Mouse (Mus musculus) midbrain, embryonic 15.5 days (tissue): ENCODE data around the gene Spon1. TPM values are rescaled to one million over a fixed set of nuclear protein-coding genes. Genes with fewer than 3 reads are reported as not detected.
A peak's percentile ranks its signal among the peaks of the same experiment; 100 is the strongest.

Source experiments
- ATAC-seq: fragments of 200-750 bp; cut with Nextera tagmentation; replicated peaks from 2 replicates; pipeline ENCODE4 v1.8.0; 2017; ENCODE audit warnings: moderate TSS enrichment
- H3K27ac ChIP-seq: fragments of 300-500 bp; sonication (generic); 2 replicates; pipeline ENCODE4 v1.5.1; 2015; ENCODE audit warnings: mild to moderate bottlenecking, inconsistent platforms
- H3K27me3 ChIP-seq: fragments of 300-500 bp; sonication (generic); replicated peaks from 2 replicates; pipeline ENCODE4 v1.6.1; 2015; ENCODE audit warnings: inconsistent platforms
- H3K36me3 ChIP-seq: fragments of 300-500 bp; sonication (generic); replicated peaks from 2 replicates; pipeline ENCODE4 v1.6.1; 2015; ENCODE audit warnings: inconsistent platforms
- H3K4me1 ChIP-seq: fragments of 300-500 bp; sonication (generic); 2 replicates; pipeline ENCODE4 v1.6.1; 2015; ENCODE audit warnings: inconsistent platforms
- H3K4me2 ChIP-seq: fragments of 300-500 bp; sonication (generic); 2 replicates; pipeline ENCODE4 v1.6.1; 2015; ENCODE audit warnings: inconsistent platforms, mild to moderate bottlenecking, moderate library complexity
- H3K4me3 ChIP-seq: fragments of 300-500 bp; sonication (generic); 2 replicates; pipeline ENCODE4 v1.5.1; 2015; ENCODE audit warnings: mild to moderate bottlenecking, inconsistent platforms
- H3K9ac ChIP-seq: fragments of 300-500 bp; sonication (generic); 2 replicates; pipeline ENCODE4 v1.6.1; 2015; ENCODE audit warnings: mild to moderate bottlenecking, inconsistent platforms
- H3K9me3 ChIP-seq: fragments of 300-500 bp; sonication (generic); 2 replicates; pipeline ENCODE4 v1.6.1; 2016; ENCODE audit warnings: inconsistent platforms
- WGBS: fragments of 180-500 bp; shearing (Covaris S2); methylation state at CpG from one replicate; pipeline ENCODE4 v1.1.7; 2015; ENCODE audit warnings: mixed read lengths; 5-methylcytosine and 5-hydroxymethylcytosine counted together
- polyA plus RNA-seq: library from polyadenylated mRNA; unstranded; fragments of >200 nt; fragmentation: Nextera tagmentation; extraction: Ambion mirVana; gene quantifications from 2 replicates; pipeline ENCODE4 v1.2.1, GENCODE M21; 2015

Gene Spon1
- polyA plus RNA-seq, 1 experiment from 2014 or later = 47.2 TPM

DNA sequence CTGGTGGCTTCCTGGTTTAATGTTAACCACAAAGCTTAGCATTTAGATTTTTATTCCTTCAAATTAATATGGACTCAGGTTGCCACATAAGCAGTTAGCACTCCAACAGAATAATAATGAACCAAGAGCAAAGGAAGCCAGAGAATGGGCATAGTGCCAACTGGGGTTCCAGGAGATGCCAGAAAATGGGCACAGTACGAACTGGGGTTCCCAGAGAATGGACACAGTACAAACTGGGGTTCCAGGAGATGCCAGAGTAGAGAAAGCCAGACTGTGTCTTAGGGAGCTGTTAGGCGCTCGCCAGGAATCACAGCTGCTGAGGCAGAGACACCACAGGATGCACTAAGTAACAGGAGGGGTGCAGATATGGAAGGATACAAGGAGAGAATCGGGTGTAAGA is 271.4 kb downstream of the Spon1 start:
- Histone ChIP-seq H3K4me1 (peaks cover 8% of the 10 kb centered on the region; the same call in 1 of the 2 replicates), H3K9ac (no peak overlapping the region), H3K36me3 (no peaks in the 10 kb centered on the region), H3K27ac (peak overlapping the region; percentile 16; the same call in 1 of the 2 replicates), H3K4me2 (no peak overlapping the region), H3K27me3 (no peaks in the 10 kb centered on the region), H3K9me3 (no peaks in the 10 kb centered on the region), H3K4me3 (no peak overlapping the region)
- 79% methylated on average over 4 of the region's 4 CpGs for WGBS
- no peak for ATAC-seq

GRCm38 (mm10) chr7:114041349-114041748 is 275.6 kb downstream of the Spon1 start:
- Histone ChIP-seq H3K27ac (no peak overlapping the region), H3K4me2 (no peak overlapping the region), H3K36me3 (no peaks in the 10 kb centered on the region), H3K27me3 (no peaks in the 10 kb centered on the region), H3K9ac (no peak overlapping the region), H3K4me1 (peaks cover 10% of the 10 kb centered on the region; the same call in 1 of the 2 replicates), H3K9me3 (no peaks in the 10 kb centered on the region), H3K4me3 (no peak overlapping the region)
- 80% methylated on average over 4 of the region's 4 CpGs for WGBS
- ATAC-seq = no peak

- H3K27me3 ChIP-seq = no peaks in the 10 kb centered on the region
- H3K27ac ChIP-seq = peak overlapping the region; percentile 39; the same call in 1 of the 2 replicates
- H3K4me3 ChIP-seq = no peak overlapping the region
- WGBS = 77% methylated on average over 26 of the region's 26 CpGs
- no peaks in the 10 kb centered on the region for H3K9me3 ChIP-seq
- peak; percentile 50; the same call in 1 of the 2 replicates for ATAC-seq
- 0 out of 2 replicates have a peak, but pooled peaks cover 3% of the 10 kb centered on the region for H3K4me1 ChIP-seq
- H3K36me3 ChIP-seq = no peaks in the 10 kb centered on the region
- H3K4me2 ChIP-seq = no peak overlapping the region
- no peak overlapping the region for H3K9ac ChIP-seq
Measured at GRCm38 (mm10) chr7:114042973-114043928, 277.5 kb downstream of the Spon1 start.

DNA sequence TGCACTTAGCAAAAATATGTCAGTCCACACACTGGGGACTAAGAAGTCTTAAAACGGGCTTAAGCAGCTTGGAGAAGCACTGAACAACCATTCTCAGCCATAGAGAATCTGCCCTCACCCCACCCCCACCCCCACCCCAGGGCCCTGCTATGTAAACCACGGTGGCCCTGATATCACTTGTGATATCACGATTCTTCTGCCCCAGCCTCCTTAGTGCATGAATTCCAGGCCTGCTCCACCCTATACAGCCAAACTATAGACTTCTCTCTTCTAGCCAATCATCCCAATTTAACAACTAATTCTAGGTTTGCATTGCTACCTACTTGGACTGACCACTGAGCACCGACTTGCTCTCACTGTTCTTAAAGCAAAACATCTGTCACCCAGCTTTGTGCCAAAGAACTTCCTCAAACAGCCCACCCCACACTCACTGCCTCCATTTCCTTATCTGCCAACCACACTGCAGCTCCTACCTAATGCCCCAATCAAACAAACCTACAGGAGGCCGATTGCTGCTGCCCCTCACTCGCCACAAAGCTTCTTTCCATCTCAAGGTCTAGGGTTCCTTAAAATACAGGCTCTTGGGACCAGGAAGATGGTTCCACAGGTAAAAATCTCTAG is 278.2 kb downstream of the Spon1 start:
- Histone ChIP-seq H3K4me1 (0 out of 2 replicates have a peak, but pooled peaks cover 3% of the 10 kb centered on the region), H3K27me3 (no peaks in the 10 kb centered on the region), H3K27ac (0 out of 2 replicates have a peak overlapping the region, but pooled peaks have one; percentile 39), H3K4me3 (no peak overlapping the region), H3K9me3 (no peaks in the 10 kb centered on the region), H3K36me3 (no peaks in the 10 kb centered on the region), H3K4me2 (no peak overlapping the region), H3K9ac (no peak overlapping the region)
- ATAC-seq = no peak
- WGBS = 80% methylated on average over 6 of the region's 6 CpGs

- no peak overlapping the region for H3K4me2 ChIP-seq
- H3K9me3 ChIP-seq = no peaks in the 10 kb centered on the region
- no peaks in the 10 kb centered on the region for H3K36me3 ChIP-seq
- ATAC-seq = no peak
- H3K9ac ChIP-seq = no peak overlapping the region
- no peak overlapping the region for H3K27ac ChIP-seq
- H3K27me3 ChIP-seq = no peaks in the 10 kb centered on the region
- H3K4me1 ChIP-seq = 0 out of 2 replicates have a peak, but pooled peaks cover 3% of the 10 kb centered on the region
- H3K4me3 ChIP-seq = no peak overlapping the region
- 93% methylated on average over 2 of the region's 2 CpGs for WGBS
Measured at GRCm38 (mm10) chr7:114045814-114046213, 280.0 kb downstream of the Spon1 start.

- H3K27me3 ChIP-seq = no peaks in the 10 kb centered on the region
- H3K9me3 ChIP-seq = no peaks in the 10 kb centered on the region
- ATAC-seq = no peak
- H3K27ac ChIP-seq = no peak overlapping the region
- H3K4me1 ChIP-seq = no peaks in the 10 kb centered on the region
- no peak overlapping the region for H3K4me3 ChIP-seq
- H3K4me2 ChIP-seq = no peak overlapping the region
- H3K9ac ChIP-seq = no peak overlapping the region
- 87% methylated on average over 4 of the region's 4 CpGs for WGBS
- H3K36me3 ChIP-seq = no peaks in the 10 kb centered on the region
Measured at GRCm38 (mm10) chr7:114053720-114054119, 287.9 kb downstream of the Spon1 start.

GRCm38 (mm10) chr7:114058166-114058565 is 292.4 kb downstream of the Spon1 start:
- H3K4me1 ChIP-seq = no peaks in the 10 kb centered on the region

GRCm38 (mm10) chr7:114058927-114059441 is 293.2 kb downstream of the Spon1 start:
- H3K4me2 ChIP-seq = no peak overlapping the region
- 59% methylated on average over 6 of the region's 6 CpGs for WGBS
- no peaks in the 10 kb centered on the region for H3K9me3 ChIP-seq
- no peak overlapping the region for H3K9ac ChIP-seq
- H3K4me1 ChIP-seq = no peaks in the 10 kb centered on the region
- no peaks in the 10 kb centered on the region for H3K27me3 ChIP-seq
- H3K36me3 ChIP-seq = no peaks in the 10 kb centered on the region
- ATAC-seq = peak; percentile 56; the same call in 1 of the 2 replicates
- no peak overlapping the region for H3K4me3 ChIP-seq
- 0 out of 2 replicates have a peak overlapping the region, but pooled peaks have one; percentile 31 for H3K27ac ChIP-seq

More at GRCm38 (mm10) chr7:114058166-114058565, 292.4 kb downstream of the Spon1 start:
- H3K27me3 ChIP-seq = no peaks in the 10 kb centered on the region
- no peak overlapping the region for H3K4me3 ChIP-seq
- no peaks in the 10 kb centered on the region for H3K36me3 ChIP-seq
- ATAC-seq = no peak
- H3K27ac ChIP-seq = no peak overlapping the region
- no peak overlapping the region for H3K4me2 ChIP-seq
- no peaks in the 10 kb centered on the region for H3K9me3 ChIP-seq
- no peak overlapping the region for H3K9ac ChIP-seq
- WGBS = 94% methylated on average over 16 of the region's 16 CpGs

DNA sequence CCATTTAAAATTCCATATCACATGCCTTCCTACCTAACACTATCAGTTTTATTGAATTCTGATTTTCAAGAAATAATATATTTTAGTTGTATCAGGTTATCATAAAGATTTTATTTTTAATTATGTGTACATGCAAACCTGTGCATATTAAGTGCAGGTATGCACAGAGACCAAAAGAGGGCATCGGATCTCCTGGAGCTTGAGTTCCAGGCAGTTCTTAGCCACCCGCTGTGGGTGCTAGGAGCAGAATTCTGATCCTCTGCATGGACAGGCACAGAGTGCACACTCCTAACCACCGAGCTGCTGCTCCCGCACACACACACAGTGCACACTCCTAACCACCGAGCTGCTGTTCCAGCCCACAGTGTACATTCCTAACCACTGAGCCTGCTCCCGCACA is 294.6 kb downstream of the Spon1 start:
- Histone ChIP-seq H3K36me3 (no peaks in the 10 kb centered on the region), H3K9ac (no peak overlapping the region), H3K4me2 (no peak overlapping the region), H3K4me3 (no peak overlapping the region), H3K4me1 (no peaks in the 10 kb centered on the region), H3K27me3 (no peaks in the 10 kb centered on the region), H3K27ac (no peak overlapping the region), H3K9me3 (no peaks in the 10 kb centered on the region)
- ATAC-seq = no peak
- WGBS = 94% methylated on average over 6 of the region's 6 CpGs

DNA sequence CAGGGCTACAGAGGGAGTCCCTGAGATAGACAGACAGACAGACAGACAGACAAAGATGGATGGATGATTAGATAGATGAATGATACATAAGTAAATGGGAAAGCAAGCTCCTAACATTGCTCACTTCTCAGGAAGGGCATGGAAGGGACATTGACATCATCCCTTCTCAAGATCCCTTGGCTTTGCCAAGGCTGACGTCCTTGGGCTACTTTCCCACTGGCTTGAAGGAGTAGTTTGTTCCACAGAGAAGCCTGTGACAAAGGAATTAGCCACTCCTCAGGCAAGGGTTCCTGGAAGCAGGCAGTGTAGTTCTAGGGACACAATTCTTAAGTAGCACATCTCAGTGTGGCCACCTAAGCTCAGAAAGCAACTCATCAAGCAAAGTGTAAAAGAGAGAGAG is 296.7 kb downstream of the Spon1 start:
- Histone ChIP-seq H3K9ac (no peak overlapping the region), H3K27ac (no peak overlapping the region), H3K4me3 (no peak overlapping the region), H3K27me3 (no peaks in the 10 kb centered on the region), H3K36me3 (no peaks in the 10 kb centered on the region), H3K4me1 (peaks cover 9% of the 10 kb centered on the region), H3K9me3 (no peaks in the 10 kb centered on the region), H3K4me2 (no peak overlapping the region)
- WGBS = 73% methylated on average over 1 of the region's 1 CpGs
- ATAC-seq = no peak

GRCm38 (mm10) chr7:114063534-114063933 is 297.7 kb downstream of the Spon1 start:
- Histone ChIP-seq H3K4me3 (no peak overlapping the region), H3K27me3 (no peaks in the 10 kb centered on the region), H3K27ac (no peak overlapping the region), H3K9me3 (no peaks in the 10 kb centered on the region), H3K4me2 (no peak overlapping the region), H3K4me1 (peaks cover 9% of the 10 kb centered on the region), H3K9ac (no peak overlapping the region), H3K36me3 (no peaks in the 10 kb centered on the region)
- WGBS = 68% methylated on average over 8 of the region's 8 CpGs
- ATAC-seq = no peak

DNA sequence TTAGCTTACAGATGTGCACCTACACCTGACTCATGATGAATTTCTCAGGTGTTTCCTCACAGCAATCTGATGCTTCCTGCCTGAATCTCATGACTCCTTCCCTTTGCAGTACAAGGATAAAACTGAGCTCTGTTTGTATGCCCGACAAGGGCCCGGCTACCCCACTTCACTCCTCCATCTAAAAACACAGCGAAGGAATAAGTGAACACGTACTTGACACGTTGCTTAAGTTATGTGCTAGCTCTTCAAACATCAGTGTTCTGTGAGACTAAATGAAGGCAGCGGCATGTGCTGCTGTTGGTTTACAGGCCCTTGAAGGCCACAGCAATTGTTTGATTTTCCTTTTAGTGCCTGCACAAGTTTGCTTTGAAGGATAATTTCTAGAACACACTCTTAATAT is 298.2 kb downstream of the Spon1 start:
- H3K27me3 ChIP-seq = no peaks in the 10 kb centered on the region
- H3K9ac ChIP-seq = no peak overlapping the region
- H3K4me2 ChIP-seq = no peak overlapping the region
- H3K9me3 ChIP-seq = no peaks in the 10 kb centered on the region
- ATAC-seq = no peak
- H3K27ac ChIP-seq = no peak overlapping the region
- H3K4me1 ChIP-seq = peaks cover 9% of the 10 kb centered on the region
- 82% methylated on average over 6 of the region's 6 CpGs for WGBS
- no peak overlapping the region for H3K4me3 ChIP-seq
- no peaks in the 10 kb centered on the region for H3K36me3 ChIP-seq
